Mouse (Mus musculus): ENCODE measurements around the gene Bank1.

GRCm38 (mm10) chr3:136254713-136255112 lies 71.2 kb downstream of the Bank1 start:
- TF ChIP-seq CTCF (IDR thresholded peaks at IDR 0.05; ENCODE audit: low read depth, low read length), result no peak
- TF ChIP-seq POLR2A (IDR thresholded peaks at IDR 0.05; ENCODE audit: borderline replicate concordance, low read depth, low read length), result no peak
